Mouse (Mus musculus): ENCODE measurements at regions not wholly inside any gene's neighbourhood (a gene's known extent, or its start where the extent isn't known, plus 50 kb on each side); places are given as distances from the start of the nearest gene placed in this dataset.

GRCm38 (mm10) chr4:82176723-82177122 lies 528.8 kb downstream of the Nfib start:
- WGBS = 98% methylated on average over 8 of the region's 8 CpGs

DNA sequence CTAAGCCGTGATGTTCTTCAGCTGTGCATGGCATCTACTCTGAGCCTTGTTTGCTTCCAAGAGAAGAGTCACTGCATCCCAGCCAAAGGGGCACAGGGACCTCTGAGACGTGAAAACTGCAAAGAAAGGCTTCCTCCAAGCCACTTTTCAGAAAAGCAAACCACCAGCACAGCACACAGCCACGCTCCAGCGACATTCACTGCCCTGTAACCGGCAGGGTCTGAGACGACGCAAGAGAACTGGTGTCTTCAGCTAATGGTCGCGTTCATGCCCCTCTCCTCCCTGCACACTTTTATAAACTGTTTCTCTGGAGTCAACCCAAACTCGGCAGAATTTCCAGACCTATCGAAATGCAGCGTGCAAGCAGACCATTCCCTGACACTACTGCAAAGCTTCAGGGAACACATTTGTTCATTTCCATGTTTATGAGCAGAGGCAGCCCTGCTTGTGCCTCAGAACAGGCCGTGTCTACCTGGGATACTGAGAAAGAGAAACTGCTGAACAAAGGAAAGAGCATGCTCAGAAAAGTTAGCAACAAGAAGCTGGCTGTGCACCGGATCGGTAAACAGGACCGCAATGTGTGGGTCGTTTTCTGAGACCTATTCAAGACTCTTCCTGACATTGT lies 532.0 kb downstream of the Nfib start:
- Histone ChIP-seq H3K36me3 (ENCODE audit: control insufficient read depth, insufficient read depth, low read length) (no peaks in the 10 kb centered on the region), H3K4me1 (ENCODE audit: control insufficient read depth, insufficient read depth, low read length) (no peaks in the 10 kb centered on the region; the same call in 1 of the 2 replicates), H3K4me3 (ENCODE audit: insufficient read depth, low read depth, low read length) (no peak overlapping the region), H3K27me3 (replicated peaks; ENCODE audit: control insufficient read depth, insufficient read depth, low read length) (no peaks in the 10 kb centered on the region; the same call in 1 of the 2 replicates), H3K27ac (ENCODE audit: insufficient read depth, low read depth, low read length) (no peak overlapping the region)
- TF ChIP-seq POLR2A (IDR thresholded peaks at IDR 0.05; ENCODE audit: low read depth, low read length) = no peak
- no peak for TF ChIP-seq CTCF (conservative IDR thresholded peaks at IDR 0.05; ENCODE audit: insufficient read depth, insufficient read length, low read depth, low read length)
- WGBS = 48% methylated on average over 17 of the region's 17 CpGs
- no peak for DNase-seq

More at GRCm38 (mm10) chr4:82176723-82177122, 528.8 kb downstream of the Nfib start:
- Histone ChIP-seq H3K4me1 (ENCODE audit: control insufficient read depth, insufficient read depth, low read length) (no peaks in the 10 kb centered on the region), H3K4me3 (ENCODE audit: insufficient read depth, low read depth, low read length) (no peak overlapping the region), H3K36me3 (ENCODE audit: control insufficient read depth, insufficient read depth, low read length) (no peaks in the 10 kb centered on the region), H3K27me3 (replicated peaks; ENCODE audit: control insufficient read depth, insufficient read depth, low read length) (no peaks in the 10 kb centered on the region; the same call in 1 of the 2 replicates), H3K27ac (ENCODE audit: insufficient read depth, low read depth, low read length) (no peak overlapping the region)
- no peak for DNase-seq
- TF ChIP-seq POLR2A (IDR thresholded peaks at IDR 0.05; ENCODE audit: low read depth, low read length) = no peak
- no peak for TF ChIP-seq CTCF (conservative IDR thresholded peaks at IDR 0.05; ENCODE audit: insufficient read depth, insufficient read length, low read depth, low read length)

DNA sequence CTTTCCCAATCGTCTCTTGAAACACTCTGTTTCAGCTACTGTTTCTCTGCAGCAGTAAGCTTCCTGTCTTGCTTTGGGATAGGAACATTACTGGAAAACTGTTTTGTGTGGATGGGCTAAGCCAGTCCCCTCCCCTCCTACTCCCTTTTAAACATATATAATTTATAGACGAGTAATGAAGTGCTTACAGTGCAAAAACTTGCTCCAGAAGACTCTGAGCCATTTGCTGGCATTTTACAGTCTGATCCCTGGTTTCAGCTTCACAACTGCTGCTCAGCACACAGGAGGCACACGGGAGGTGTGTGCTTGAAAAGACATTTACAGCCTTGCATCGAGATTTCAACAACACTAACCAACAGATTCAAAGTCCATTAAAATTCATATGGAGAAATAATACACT lies 534.6 kb downstream of the Nfib start:
- Histone ChIP-seq H3K4me1 (ENCODE audit: control insufficient read depth, insufficient read depth, low read length) (no peaks in the 10 kb centered on the region; the same call in 1 of the 2 replicates), H3K36me3 (ENCODE audit: control insufficient read depth, insufficient read depth, low read length) (no peaks in the 10 kb centered on the region), H3K4me3 (ENCODE audit: insufficient read depth, low read depth, low read length) (no peak overlapping the region), H3K27me3 (replicated peaks; ENCODE audit: control insufficient read depth, insufficient read depth, low read length) (no peaks in the 10 kb centered on the region; the same call in 1 of the 2 replicates), H3K27ac (ENCODE audit: insufficient read depth, low read depth, low read length) (no peak overlapping the region)
- no peak for DNase-seq
- 34% methylated on average over 4 of the region's 4 CpGs for WGBS
- TF ChIP-seq CTCF (conservative IDR thresholded peaks at IDR 0.05; ENCODE audit: insufficient read depth, insufficient read length, low read depth, low read length) (no peak), POLR2A (IDR thresholded peaks at IDR 0.05; ENCODE audit: low read depth, low read length) (no peak)

DNA sequence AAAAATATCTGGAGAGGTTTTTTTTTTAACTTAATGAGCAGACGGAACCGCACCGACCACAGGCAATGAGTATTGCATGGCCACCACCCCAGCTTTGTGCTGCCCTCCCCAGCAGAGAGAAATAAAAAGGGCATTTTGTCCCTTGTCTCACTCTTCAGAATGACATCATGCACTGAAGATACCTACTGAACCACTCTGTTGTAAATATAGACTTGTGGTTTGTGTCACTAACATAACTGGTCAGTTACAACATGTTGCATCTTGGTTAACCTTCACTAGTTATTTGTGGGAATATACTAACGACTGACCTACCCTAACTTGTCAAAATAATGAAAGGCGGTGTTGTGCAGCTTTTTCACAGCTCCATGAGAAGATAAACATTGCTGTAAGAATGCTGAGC lies 537.5 kb downstream of the Nfib start:
- no peak for TF ChIP-seq POLR2A (IDR thresholded peaks at IDR 0.05; ENCODE audit: low read depth, low read length)
- no peak for TF ChIP-seq CTCF (conservative IDR thresholded peaks at IDR 0.05; ENCODE audit: insufficient read depth, insufficient read length, low read depth, low read length)
- 77% methylated on average over 5 of the region's 5 CpGs for WGBS
- DNase-seq = no peak
- Histone ChIP-seq H3K4me1 (ENCODE audit: control insufficient read depth, insufficient read depth, low read length) (no peaks in the 10 kb centered on the region; the same call in 1 of the 2 replicates), H3K27me3 (replicated peaks; ENCODE audit: control insufficient read depth, insufficient read depth, low read length) (no peaks in the 10 kb centered on the region), H3K4me3 (ENCODE audit: insufficient read depth, low read depth, low read length) (no peak overlapping the region), H3K36me3 (ENCODE audit: control insufficient read depth, insufficient read depth, low read length) (no peaks in the 10 kb centered on the region), H3K27ac (ENCODE audit: insufficient read depth, low read depth, low read length) (no peak overlapping the region)

DNA sequence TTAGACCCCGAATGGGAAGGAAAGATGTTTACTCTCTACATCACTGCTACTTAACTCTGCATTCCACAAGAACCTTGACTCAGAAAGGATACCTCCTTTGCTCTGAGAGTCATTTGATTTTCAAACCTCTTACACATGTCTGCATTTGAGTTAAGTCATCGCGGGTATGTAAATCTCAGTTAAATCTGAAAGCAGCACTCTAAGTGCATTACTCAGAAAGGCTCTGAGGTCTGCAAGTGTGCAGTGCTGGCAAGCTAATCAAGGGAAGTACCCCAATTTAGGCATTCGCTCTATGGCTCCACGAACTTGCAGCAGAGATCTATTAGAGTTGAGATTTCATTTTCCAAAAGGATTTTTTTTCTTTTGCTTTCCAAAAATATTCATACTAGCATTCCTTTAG lies 538.2 kb downstream of the Nfib start:
- Histone ChIP-seq H3K27me3 (replicated peaks; ENCODE audit: control insufficient read depth, insufficient read depth, low read length) (no peaks in the 10 kb centered on the region), H3K4me1 (ENCODE audit: control insufficient read depth, insufficient read depth, low read length) (no peaks in the 10 kb centered on the region; the same call in 1 of the 2 replicates), H3K4me3 (ENCODE audit: insufficient read depth, low read depth, low read length) (no peak overlapping the region), H3K36me3 (ENCODE audit: control insufficient read depth, insufficient read depth, low read length) (no peaks in the 10 kb centered on the region), H3K27ac (ENCODE audit: insufficient read depth, low read depth, low read length) (no peak overlapping the region)
- no peak for TF ChIP-seq CTCF (conservative IDR thresholded peaks at IDR 0.05; ENCODE audit: insufficient read depth, insufficient read length, low read depth, low read length)
- no peak for TF ChIP-seq POLR2A (IDR thresholded peaks at IDR 0.05; ENCODE audit: low read depth, low read length)
- no peak for DNase-seq
- WGBS = 86% methylated on average over 5 of the region's 5 CpGs

- Histone ChIP-seq H3K4me1 (ENCODE audit: control insufficient read depth, insufficient read depth, low read length) (no peaks in the 10 kb centered on the region; the same call in 1 of the 2 replicates), H3K27ac (ENCODE audit: insufficient read depth, low read depth, low read length) (no peak overlapping the region), H3K27me3 (replicated peaks; ENCODE audit: control insufficient read depth, insufficient read depth, low read length) (no peaks in the 10 kb centered on the region), H3K4me3 (ENCODE audit: insufficient read depth, low read depth, low read length) (no peak overlapping the region), H3K36me3 (ENCODE audit: control insufficient read depth, insufficient read depth, low read length) (no peaks in the 10 kb centered on the region)
- no peak for DNase-seq
- 93% methylated on average over 1 of the region's 1 CpGs for WGBS
- TF ChIP-seq POLR2A (IDR thresholded peaks at IDR 0.05; ENCODE audit: low read depth, low read length) (no peak), CTCF (conservative IDR thresholded peaks at IDR 0.05; ENCODE audit: insufficient read depth, insufficient read length, low read depth, low read length) (no peak)
These were observed 538.7 kb downstream of the Nfib start for GRCm38 (mm10) chr4:82166826-82167225.

GRCm38 (mm10) chr4:82166087-82166486 lies 539.5 kb downstream of the Nfib start:
- Histone ChIP-seq H3K4me1 (ENCODE audit: control insufficient read depth, insufficient read depth, low read length) (no peaks in the 10 kb centered on the region; the same call in 1 of the 2 replicates), H3K4me3 (ENCODE audit: insufficient read depth, low read depth, low read length) (no peak overlapping the region), H3K27ac (ENCODE audit: insufficient read depth, low read depth, low read length) (no peak overlapping the region), H3K27me3 (replicated peaks; ENCODE audit: control insufficient read depth, insufficient read depth, low read length) (no peaks in the 10 kb centered on the region), H3K36me3 (ENCODE audit: control insufficient read depth, insufficient read depth, low read length) (no peaks in the 10 kb centered on the region)
- TF ChIP-seq POLR2A (IDR thresholded peaks at IDR 0.05; ENCODE audit: low read depth, low read length) (no peak), CTCF (conservative IDR thresholded peaks at IDR 0.05; ENCODE audit: insufficient read depth, insufficient read length, low read depth, low read length) (no peak)
- 70% methylated on average over 6 of the region's 6 CpGs for WGBS
- no peak for DNase-seq

Data from kidney, adult 2 months (tissue).